Mouse (Mus musculus) heart, adult 2 months (tissue): ENCODE measurements at regions not wholly inside any gene's neighbourhood (a gene's known extent, or its start where the extent isn't known, plus 50 kb on each side); places are given as distances from the start of the nearest gene placed in this dataset.

Source experiments
- CTCF ChIP-seq: fragments of 200-600 bp; IDR thresholded peaks from 2 replicates; pipeline ENCODE4 v1.8.1; 2022; ENCODE audit warnings: antibody characterized with exemption, mild to moderate bottlenecking, moderate library complexity
- POLR2A ChIP-seq: fragments of 200-500 bp; IDR thresholded peaks from 2 replicates; pipeline ENCODE4 v1.6.1; 2011; ENCODE audit warnings: mild to moderate bottlenecking, low read depth, low read length, control low read depth; ENCODE audit not compliant: insufficient read depth

DNA sequence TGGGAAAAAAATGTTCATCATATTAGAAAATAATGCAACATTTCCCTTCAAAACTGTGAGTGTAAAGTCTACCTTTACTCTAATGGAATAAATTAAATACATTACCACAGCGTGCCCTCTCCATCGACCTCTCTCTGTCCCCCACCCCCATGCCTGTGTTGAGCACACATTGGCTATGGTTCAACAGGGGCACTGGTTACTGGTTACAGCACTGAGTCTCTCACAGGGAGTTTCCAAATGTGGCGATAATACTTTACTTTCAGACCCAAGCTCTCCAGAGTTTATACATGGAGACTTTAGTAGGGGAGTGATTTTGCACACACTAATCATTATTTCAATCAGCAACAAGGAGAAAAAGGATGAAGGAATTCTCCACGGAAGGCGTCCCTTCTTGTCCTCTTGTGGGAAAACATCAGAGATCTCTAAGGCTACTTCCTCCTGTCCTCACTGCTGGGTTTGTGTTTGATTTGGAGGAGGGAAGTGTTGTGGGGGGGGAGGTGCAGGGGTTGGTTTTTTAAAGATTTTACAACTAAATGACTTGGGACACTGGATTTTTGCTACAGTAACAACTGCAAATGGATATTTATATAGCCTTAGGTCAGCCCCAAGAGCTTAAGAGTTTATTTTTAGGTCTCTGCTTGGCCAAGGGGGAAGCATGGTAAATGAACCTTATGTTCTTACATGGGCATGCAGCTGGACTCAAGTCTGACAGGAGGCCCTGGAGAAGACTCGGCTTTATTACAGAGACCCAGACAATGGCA, 85.6 kb upstream of the 4933415F23Rik start:
- no peak for TF ChIP-seq CTCF
- TF ChIP-seq POLR2A = no peak
